Mouse (Mus musculus) spleen, adult 2 months (tissue): Measurements from ENCODE around the gene 1600002K03Rik. TPM values are rescaled to one million over a fixed set of nuclear protein-coding genes. Genes with fewer than 3 reads are reported as not detected.
"Not testable (repeated sequence)": the region's sequence is repeated elsewhere in the genome, so short reads cannot be mapped to it uniquely, and the experiment has no call there.

ENCODE experiments used
- DNase-seq, 2 experiments: peaks; one replicate each; pipeline versions ENCODE4 v3.0.0 to v3.0.0-alpha.2; 2012 to 2021; ENCODE audit warnings: low spot score in 2 of 2, low read depth in 1 of 2
- H3K27ac ChIP-seq: fragments of 200-500 bp; 2 replicates; pipeline ENCODE4 v1.5.1; 2012; ENCODE audit warnings: low read length, inconsistent platforms; ENCODE audit not compliant: insufficient read depth
- H3K27me3 ChIP-seq: fragments of 200-500 bp; 2 replicates; pipeline ENCODE4 v1.6.1; 2012; ENCODE audit warnings: mild to moderate bottlenecking, moderate library complexity, low read length, inconsistent platforms; ENCODE audit not compliant: control insufficient read depth, insufficient read depth
- H3K36me3 ChIP-seq: fragments of 200-500 bp; 2 replicates; pipeline ENCODE4 v1.6.1; 2012; ENCODE audit warnings: mild to moderate bottlenecking, low read length, inconsistent platforms; ENCODE audit not compliant: control insufficient read depth, insufficient read depth
- H3K4me1 ChIP-seq: fragments of 200-500 bp; 2 replicates; pipeline ENCODE4 v1.6.1; 2011; ENCODE audit warnings: inconsistent platforms; ENCODE audit not compliant: control insufficient read depth, insufficient read depth, insufficient read length
- H3K4me3 ChIP-seq: fragments of 200-500 bp; 2 replicates; pipeline ENCODE4 v1.5.1; 2011; ENCODE audit warnings: mild to moderate bottlenecking, inconsistent platforms; ENCODE audit not compliant: insufficient read depth, insufficient read length; ENCODE audit errors: extremely low read depth
- CTCF ChIP-seq: fragments of 200-500 bp; IDR thresholded peaks from 2 replicates; pipeline ENCODE4 v1.5.1; 2011; ENCODE audit warnings: mild to moderate bottlenecking, inconsistent platforms; ENCODE audit not compliant: insufficient read depth, insufficient read length, insufficient replicate concordance; ENCODE audit errors: extremely low read depth
- POLR2A ChIP-seq: fragments of 200-500 bp; IDR thresholded peaks from 2 replicates; pipeline ENCODE4 v1.6.1; 2011; ENCODE audit warnings: low read depth, low read length, inconsistent platforms
- WGBS: fragments of 180-500 bp; shearing (Covaris S2); methylation state at CpG from one replicate; pipeline ENCODE4 v1.1.7; 2018; 5-methylcytosine and 5-hydroxymethylcytosine counted together
- polyA plus RNA-seq: library from polyadenylated mRNA; depleted of rRNA; stranded (reverse); fragments of >200 nt; gene quantifications from 2 replicates; pipeline ENCODE4 v1.2.3, GENCODE M21; 2012

1600002K03Rik gene
- polyA plus RNA-seq, 1 experiment = 10.8 TPM

- no peaks in the 10 kb centered on the region for H3K4me1 ChIP-seq
- H3K27ac ChIP-seq = no peak overlapping the region
- no peak for DNase-seq
- H3K36me3 ChIP-seq = no peaks in the 10 kb centered on the region
- no peak overlapping the region for H3K4me3 ChIP-seq
- WGBS = 72% methylated on average over 7 of the region's 7 CpGs
- no peaks in the 10 kb centered on the region for H3K27me3 ChIP-seq
- TF ChIP-seq POLR2A (no peak), CTCF (no peak)
These were observed 31.3 kb downstream of the 1600002K03Rik start for GRCm38 (mm10) chr10:80204055-80204454.

- no peak for DNase-seq
- TF ChIP-seq POLR2A (no peak), CTCF (no peak)
- Histone ChIP-seq H3K27me3 (no peaks in the 10 kb centered on the region), H3K36me3 (no peaks in the 10 kb centered on the region), H3K4me3 (no peak overlapping the region), H3K4me1 (no peaks in the 10 kb centered on the region), H3K27ac (no peak overlapping the region)
- WGBS = 91% methylated on average over 1 of the region's 1 CpGs
These were observed 34.5 kb downstream of the 1600002K03Rik start for GRCm38 (mm10) chr10:80207201-80207600.

- no peaks in the 10 kb centered on the region for H3K4me1 ChIP-seq
- H3K27me3 ChIP-seq = no peaks in the 10 kb centered on the region
- DNase-seq = no peak
- H3K4me3 ChIP-seq = no peak overlapping the region
- whole genome bisulfite sequencing = 88% methylated on average over 10 of the region's 10 CpGs
- H3K36me3 ChIP-seq = no peaks in the 10 kb centered on the region
- TF ChIP-seq CTCF (no peak), POLR2A (no peak)
- no peak overlapping the region for H3K27ac ChIP-seq
These were observed 34.9 kb downstream of the 1600002K03Rik start for GRCm38 (mm10) chr10:80207676-80208075.

- no peak for DNase-seq
- Histone ChIP-seq H3K36me3 (no peaks in the 10 kb centered on the region), H3K4me3 (no peak overlapping the region), H3K27ac (no peak overlapping the region), H3K27me3 (no peaks in the 10 kb centered on the region), H3K4me1 (no peaks in the 10 kb centered on the region)
- 88% methylated on average over 4 of the region's 4 CpGs for WGBS
- no peak for TF ChIP-seq POLR2A
- no peak for TF ChIP-seq CTCF
These were observed 35.5 kb downstream of the 1600002K03Rik start for GRCm38 (mm10) chr10:80208248-80208647.

GRCm38 (mm10) chr10:80208841-80209371, 36.2 kb downstream of the 1600002K03Rik start:
- Histone ChIP-seq H3K4me1 (no peaks in the 10 kb centered on the region), H3K27ac (no peak overlapping the region), H3K4me3 (no peak overlapping the region), H3K27me3 (no peaks in the 10 kb centered on the region), H3K36me3 (no peaks in the 10 kb centered on the region)
- TF ChIP-seq POLR2A = no peak
- WGBS = 85% methylated on average over 24 of the region's 24 CpGs
- no peak for DNase-seq

GRCm38 (mm10) chr10:80211547-80212103, 38.9 kb downstream of the 1600002K03Rik start:
- 63% methylated on average over 7 of the region's 7 CpGs for WGBS
- H3K27ac ChIP-seq = not testable (repeated sequence)

GRCm38 (mm10) chr10:80215048-80215772, 42.5 kb downstream of the 1600002K03Rik start:
- no peak overlapping the region for H3K4me3 ChIP-seq
- H3K4me1 ChIP-seq = no peaks in the 10 kb centered on the region
- no peaks in the 10 kb centered on the region for H3K36me3 ChIP-seq
- no peak for DNase-seq
- H3K27me3 ChIP-seq = no peaks in the 10 kb centered on the region
- 55% methylated on average over 16 of the region's 16 CpGs for WGBS
- TF ChIP-seq CTCF (no peak), POLR2A (no peak)
- no peak overlapping the region for H3K27ac ChIP-seq

More at GRCm38 (mm10) chr10:80211547-80212103, 38.9 kb downstream of the 1600002K03Rik start:
- H3K4me1 ChIP-seq, H3K27me3 ChIP-seq, H3K36me3 ChIP-seq, H3K4me3 ChIP-seq: not testable (repeated sequence)
- DNase-seq = peak in 1 of 2 experiments; percentile 11
